Mouse (Mus musculus) kidney, adult 18-20 months (tissue): ENCODE results near the gene Gm49342.
"Not testable (repeated sequence)": the region's sequence is repeated elsewhere in the genome, so short reads cannot be mapped to it uniquely, and the experiment has no call there.

ENCODE experiments used
- DNase-seq: peaks from one replicate; pipeline ENCODE4 v3.0.0; 2021

The Gm49342 gene

GRCm38 (mm10) chr14:50938119-50938908 is 6.0 kb upstream of the Gm49342 start:
- no peak for DNase-seq

GRCm38 (mm10) chr14:50938940-50939339 is 5.4 kb upstream of the Gm49342 start:
- no peak for DNase-seq

GRCm38 (mm10) chr14:50944668-50945033 is 334 bp downstream of the Gm49342 start:
- DNase-seq, result not testable (repeated sequence)

- not testable (repeated sequence) for DNase-seq
Observed at GRCm38 (mm10) chr14:50945081-50945480, 764 bp downstream of the Gm49342 start.

- DNase-seq, result not testable (repeated sequence)
Observed at GRCm38 (mm10) chr14:50945526-50945925, 1.2 kb downstream of the Gm49342 start.

- no peak for DNase-seq
Observed at GRCm38 (mm10) chr14:50955487-50955886, 11.2 kb downstream of the Gm49342 start.

GRCm38 (mm10) chr14:50955942-50956508 is 11.7 kb downstream of the Gm49342 start, which contains the start of gene Pnp2:
Gene Pnp2 (plus strand): TSS chr14:50955992.
- DNase-seq, result peak; percentile 64

GRCm38 (mm10) chr14:50956724-50957123 is 12.4 kb downstream of the Gm49342 start:
- DNase-seq, result not testable (repeated sequence)

GRCm38 (mm10) chr14:50957146-50957545 is 12.8 kb downstream of the Gm49342 start:
- DNase-seq, result not testable (repeated sequence)

- not testable (repeated sequence) for DNase-seq
Observed at GRCm38 (mm10) chr14:50958289-50958995, 14.1 kb downstream of the Gm49342 start.

- no peak for DNase-seq
Observed at GRCm38 (mm10) chr14:50968216-50968980, 24.1 kb downstream of the Gm49342 start.

GRCm38 (mm10) chr14:50969041-50969440 is 24.7 kb downstream of the Gm49342 start:
- DNase-seq, result no peak

- DNase-seq, result no peak
Observed at GRCm38 (mm10) chr14:50969558-50970544, 25.5 kb downstream of the Gm49342 start.

- DNase-seq, result no peak
Observed at GRCm38 (mm10) chr14:50970822-50971221, 26.5 kb downstream of the Gm49342 start.

GRCm38 (mm10) chr14:50973054-50973453 is 28.7 kb downstream of the Gm49342 start:
- DNase-seq, result not testable (repeated sequence)

GRCm38 (mm10) chr14:50973700-50974099 is 29.4 kb downstream of the Gm49342 start:
- DNase-seq, result no peak

GRCm38 (mm10) chr14:50975001-50975400 is 30.7 kb downstream of the Gm49342 start:
- no peak for DNase-seq

GRCm38 (mm10) chr14:50976674-50977073 is 32.4 kb downstream of the Gm49342 start:
- DNase-seq, result peak; percentile 44

GRCm38 (mm10) chr14:50978451-50978850 is 34.1 kb downstream of the Gm49342 start:
- DNase-seq, result not testable (repeated sequence)

- DNase-seq, result peak; percentile 41
Observed at GRCm38 (mm10) chr14:50979631-50980030, 35.3 kb downstream of the Gm49342 start.

- DNase-seq, result no peak
Observed at GRCm38 (mm10) chr14:50981207-50981606, 36.9 kb downstream of the Gm49342 start.

GRCm38 (mm10) chr14:50981837-50982236 is 37.5 kb downstream of the Gm49342 start:
- DNase-seq, result no peak
